Mouse (Mus musculus) 3T3-L1 (cell line): ENCODE measurements at regions not wholly inside any gene's neighbourhood (a gene's known extent, or its start where the extent isn't known, plus 50 kb on each side); places are given as distances from the start of the nearest gene placed in this dataset.
"Not testable (repeated sequence)": the region's sequence is repeated elsewhere in the genome, so short reads cannot be mapped to it uniquely, and the experiment has no call there.

ENCODE experiments used
- DNase-seq: peaks from one replicate; pipeline ENCODE4 v3.0.0-alpha.2; 2015; ENCODE audit warnings: low read depth, low spot score

DNA sequence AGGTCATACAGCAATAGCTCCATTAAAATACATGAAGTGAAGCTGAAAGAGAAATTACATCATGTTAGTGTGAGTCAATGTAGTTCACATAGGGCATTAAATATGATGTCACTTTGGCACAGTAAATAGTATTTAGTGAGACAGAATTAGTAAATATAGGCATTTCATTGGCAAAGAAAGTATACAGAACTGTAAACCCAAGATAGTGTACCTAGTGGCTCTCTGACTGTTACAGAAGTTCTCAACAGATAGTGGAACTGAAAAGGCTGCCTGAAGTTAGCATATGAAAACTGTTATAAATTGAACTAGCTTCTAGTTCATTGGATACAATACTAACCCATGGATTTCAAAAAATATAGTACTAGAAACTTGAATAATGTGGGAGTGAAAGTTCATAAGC lies 1642.1 kb upstream of the Cdh6 start:
- DNase-seq: no peak

DNA sequence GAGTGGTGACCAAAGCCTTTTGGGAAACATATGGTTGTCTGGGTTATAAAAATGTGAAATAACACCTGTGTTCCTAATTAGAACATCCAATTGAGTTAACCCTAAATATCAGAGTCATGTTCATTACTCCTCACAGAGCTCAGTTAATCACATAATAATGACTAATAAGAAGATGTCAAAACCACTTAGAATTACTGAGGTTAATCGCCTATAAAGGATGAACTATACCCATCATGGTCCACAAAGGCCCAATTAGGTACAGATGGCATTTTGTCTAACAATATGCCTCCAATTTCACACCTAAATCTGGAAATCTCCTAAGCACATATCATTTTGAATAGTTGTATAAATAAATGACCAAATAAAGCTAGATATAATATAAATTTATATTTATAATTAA lies 1633.4 kb upstream of the Cdh6 start:
- DNase-seq: no peak

DNA sequence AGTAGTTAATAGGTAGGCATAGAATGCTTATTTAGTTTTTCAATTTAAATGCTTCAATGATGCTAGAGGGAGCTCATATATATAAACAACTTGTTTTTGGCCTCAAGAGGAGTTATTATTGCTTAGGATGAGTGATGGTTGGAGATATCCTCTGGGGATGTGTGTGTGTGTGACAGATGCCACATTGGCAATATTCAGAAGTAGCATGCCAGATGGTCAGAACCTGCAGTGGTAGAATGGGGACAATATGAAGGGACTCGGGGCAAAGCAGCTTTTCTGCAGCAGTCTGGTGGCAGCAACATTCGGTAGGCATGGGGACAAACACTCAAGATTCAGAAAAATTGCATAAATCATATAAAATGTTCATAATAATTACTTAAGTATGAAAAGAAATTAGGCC lies 1621.7 kb upstream of the Cdh6 start:
- DNase-seq: no peak

DNA sequence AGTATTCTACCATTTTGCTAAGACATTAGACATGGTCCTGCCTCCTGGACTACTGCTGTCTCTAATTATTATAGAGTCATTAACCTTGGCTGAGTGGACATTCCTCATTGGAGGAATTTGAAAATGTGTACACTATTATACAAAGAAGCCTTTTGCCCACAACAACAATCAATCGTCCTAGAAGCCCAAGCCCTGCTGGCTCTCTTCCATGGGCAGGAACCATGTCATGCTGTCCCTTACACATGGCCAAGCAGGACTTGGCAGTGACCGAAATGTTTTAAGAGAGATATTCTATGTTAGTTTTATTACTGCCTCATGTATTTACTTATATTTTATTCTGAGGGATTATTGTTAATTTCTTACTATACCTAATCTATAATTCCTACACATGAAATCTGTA lies 1607.3 kb upstream of the Cdh6 start:
- DNase-seq: no peak

DNA sequence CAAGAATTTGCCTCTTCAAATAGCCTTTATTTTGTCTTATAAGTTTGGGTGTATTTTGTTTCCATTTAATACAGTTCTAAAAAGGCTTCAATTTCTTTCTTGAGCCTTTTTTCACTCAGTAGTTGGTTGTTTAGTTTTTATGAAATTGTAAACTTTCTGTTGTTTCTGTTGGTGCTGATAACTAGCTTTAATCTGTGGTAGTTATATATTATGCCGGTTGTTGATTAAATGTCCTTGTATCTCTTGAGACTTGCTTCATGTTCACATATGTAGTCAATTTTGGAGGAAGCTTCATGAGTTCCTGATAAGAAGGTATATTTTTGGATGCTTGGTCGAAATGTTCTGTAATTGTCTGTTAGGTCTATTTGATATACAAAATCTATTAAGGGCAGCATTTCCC lies 1568.3 kb upstream of the Cdh6 start:
- DNase-seq: no peak

DNA sequence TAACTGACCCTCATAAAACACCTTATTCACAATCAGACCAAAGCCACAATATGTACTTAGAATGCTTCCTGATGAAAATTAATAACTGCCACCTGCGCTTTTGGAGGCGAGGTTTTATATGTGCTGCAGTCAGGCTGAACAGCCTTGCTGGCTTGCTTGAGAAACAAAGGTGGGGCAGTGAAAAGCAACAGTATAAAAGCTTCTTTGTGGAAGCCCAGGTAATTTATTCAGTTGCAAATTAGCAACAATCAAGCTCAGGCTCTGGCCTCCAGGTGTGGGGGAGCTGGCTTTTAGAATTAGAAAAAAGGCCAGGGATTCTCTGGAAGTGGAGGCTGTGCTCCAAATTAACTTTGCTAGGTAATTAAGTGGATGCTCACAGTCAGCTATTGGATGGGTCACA lies 1524.5 kb upstream of the Cdh6 start:
- not testable (repeated sequence) for DNase-seq

DNA sequence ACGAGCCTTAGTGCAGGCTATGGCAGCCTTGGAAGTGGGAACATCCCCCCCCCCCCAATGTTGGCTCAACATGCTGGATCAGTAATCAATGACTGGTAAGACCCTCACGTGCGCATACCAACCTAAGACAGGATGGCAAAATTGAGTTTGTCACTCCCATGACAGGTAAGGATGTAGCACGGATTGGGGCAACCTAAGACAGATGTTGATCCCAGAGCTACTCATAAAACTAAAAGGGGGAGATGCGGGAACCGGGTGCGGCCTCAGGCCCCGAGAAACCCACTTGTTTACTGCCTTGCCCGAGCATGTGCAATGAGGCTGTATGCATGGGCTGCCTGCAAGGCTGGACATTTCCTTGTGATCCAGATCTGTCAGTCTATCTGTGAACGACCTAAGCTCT lies 1523.0 kb upstream of the Cdh6 start:
- DNase-seq: no peak

DNA sequence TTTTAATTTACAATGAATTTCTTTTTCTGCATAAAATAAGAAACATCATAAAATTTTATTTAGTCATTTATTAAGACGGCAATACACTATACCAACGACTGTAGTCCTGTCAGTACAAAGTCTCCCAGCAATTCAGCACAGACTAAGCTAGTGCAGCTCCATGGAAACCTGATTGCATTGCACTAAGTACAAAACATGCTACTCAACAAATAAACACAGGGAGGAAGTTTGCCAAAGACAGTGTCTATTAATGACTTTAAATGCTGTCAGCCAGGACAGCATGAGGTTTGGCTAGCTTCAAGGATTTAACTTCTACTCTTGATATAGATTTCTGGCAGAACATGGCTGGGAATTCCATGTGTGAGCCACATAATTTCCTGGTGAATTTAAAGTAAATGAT lies 1515.7 kb upstream of the Cdh6 start:
- DNase-seq: no peak

DNA sequence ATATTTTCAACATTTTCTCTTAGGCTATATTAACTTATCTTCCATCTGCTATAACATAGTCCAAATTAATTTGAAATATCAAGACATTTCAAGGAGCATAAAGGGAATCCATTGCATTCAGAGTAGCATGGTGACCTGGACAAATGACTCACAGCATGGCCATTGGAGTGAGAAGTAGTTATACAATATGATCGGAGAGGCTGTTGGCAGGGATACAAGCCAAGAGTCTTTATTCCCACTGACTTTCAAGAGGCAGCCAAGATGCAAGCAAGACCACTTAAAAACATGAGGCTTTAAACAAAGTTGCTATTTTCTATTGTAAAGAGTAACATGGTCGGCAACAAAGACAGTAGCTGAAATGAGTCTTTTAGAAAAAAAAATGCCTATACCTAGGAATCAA lies 1468.8 kb upstream of the Cdh6 start:
- no peak for DNase-seq

DNA sequence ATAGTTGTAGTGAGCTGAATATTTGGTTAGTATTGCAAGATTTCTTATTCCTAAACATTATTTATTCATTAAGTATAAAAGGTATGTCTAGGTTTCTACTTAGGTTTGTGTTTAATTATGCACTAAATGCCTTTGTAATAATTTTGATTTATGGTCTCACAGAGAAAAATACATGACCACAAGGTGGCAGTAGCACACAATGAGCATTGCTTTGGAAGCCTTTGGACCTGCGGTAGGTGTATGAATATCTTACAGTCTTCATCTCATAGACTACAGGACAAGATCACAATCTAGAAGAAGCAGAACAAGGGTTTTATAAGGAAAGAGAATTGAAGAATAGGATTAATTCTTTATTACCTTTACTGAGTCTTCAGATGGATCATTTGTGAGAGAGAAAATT lies 1455.0 kb upstream of the Cdh6 start:
- DNase-seq: peak; percentile 63

DNA sequence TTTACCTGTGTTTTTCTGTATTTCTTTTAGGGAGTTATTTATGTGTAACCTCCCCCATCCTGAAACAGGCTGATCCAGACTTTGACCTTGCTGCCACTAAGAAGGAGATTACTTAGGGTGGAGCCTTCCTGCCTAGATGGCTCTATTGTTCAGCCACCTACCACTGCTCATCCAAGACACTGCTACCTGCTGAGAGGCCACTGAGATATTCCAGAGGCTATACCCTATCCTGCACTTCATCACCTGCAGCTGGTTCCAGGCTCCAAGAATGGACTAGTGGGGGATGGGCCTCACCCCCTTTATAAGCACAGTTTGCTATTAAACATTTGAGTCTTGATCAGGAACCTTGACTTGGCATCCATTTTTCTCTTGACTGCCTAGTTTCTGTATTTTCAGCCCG lies 1433.2 kb upstream of the Cdh6 start:
- DNase-seq: no peak
